Mouse (Mus musculus) lung, embryonic 14.5 days (tissue): Measurements from ENCODE around the gene Bola1. TPM values are rescaled to one million over a fixed set of nuclear protein-coding genes. Genes with fewer than 3 reads are reported as not detected.

Experiments used
- ATAC-seq: fragments of 200-750 bp; cut with Nextera tagmentation; 2 replicates; pipeline ENCODE4 v1.8.0; 2017; ENCODE audit warnings: mild to moderate bottlenecking, moderate TSS enrichment, moderate library complexity; ENCODE audit not compliant: insufficient read depth
- DNase-seq: peaks from one replicate; pipeline ENCODE4 v3.0.0-alpha.2; 2015
- H3K27ac ChIP-seq: fragments of 300-500 bp; sonication (generic); 2 replicates; pipeline ENCODE4 v1.5.1; 2014; ENCODE audit warnings: low read depth, mild to moderate bottlenecking, moderate library complexity
- H3K27me3 ChIP-seq: fragments of 300-500 bp; sonication (generic); 2 replicates; pipeline ENCODE4 v1.6.1; 2014; ENCODE audit warnings: low read length, control low read depth; ENCODE audit not compliant: insufficient read depth
- H3K36me3 ChIP-seq: fragments of 300-500 bp; sonication (generic); 2 replicates; pipeline ENCODE4 v1.6.1; 2014; ENCODE audit warnings: control low read depth; ENCODE audit not compliant: insufficient read depth
- H3K4me1 ChIP-seq: fragments of 300-500 bp; sonication (generic); 2 replicates; pipeline ENCODE4 v1.6.1; 2014; ENCODE audit warnings: antibody characterized with exemption, control low read depth; ENCODE audit not compliant: insufficient read depth
- H3K4me2 ChIP-seq: fragments of 300-500 bp; sonication (generic); 2 replicates; pipeline ENCODE4 v1.6.1; 2014; ENCODE audit warnings: mild to moderate bottlenecking
- H3K4me3 ChIP-seq: fragments of 300-500 bp; sonication (generic); 2 replicates; pipeline ENCODE4 v1.5.1; 2014; ENCODE audit warnings: low read depth, low read length
- H3K9ac ChIP-seq: fragments of 300-500 bp; sonication (generic); 2 replicates; pipeline ENCODE4 v1.6.1; 2014
- H3K9me3 ChIP-seq: fragments of 300-500 bp; sonication (generic); 2 replicates; pipeline ENCODE4 v1.6.1; 2016; ENCODE audit warnings: low read depth, low read length, control low read depth
- CTCF ChIP-seq: IDR thresholded peaks from 2 replicates; pipeline ENCODE4 v1.5.1; 2016; ENCODE audit warnings: antibody characterized with exemption, low read depth
- WGBS: fragments of 180-500 bp; shearing (Covaris S2); extraction: QIAGEN DNeasy Blood & Tissue Kit; methylation state at CpG from one replicate; pipeline ENCODE4 v1.1.7; 2014; 5-methylcytosine and 5-hydroxymethylcytosine counted together
- polyA plus RNA-seq: library from polyadenylated mRNA; unstranded; fragments of >200 nt; fragmentation: Nextera tagmentation; extraction: Ambion mirVana; gene quantifications from 2 replicates; pipeline ENCODE4 v1.2.1, GENCODE M21; 2014

The Bola1 gene
- polyA plus RNA-seq, 1 experiment from 2014 or later = 57.6 TPM

- Histone ChIP-seq H3K4me2 (peak overlapping the region; percentile 89), H3K27me3 (no peaks in the 10 kb centered on the region), H3K4me1 (0 out of 2 replicates have a peak, but pooled peaks cover 2% of the 10 kb centered on the region), H3K4me3 (peak overlapping the region; percentile 45), H3K36me3 (no peaks in the 10 kb centered on the region), H3K9ac (peak overlapping the region; percentile 71), H3K27ac (peak overlapping the region; percentile 88), H3K9me3 (no peaks in the 10 kb centered on the region)
- ATAC-seq (no peak), DNase-seq (peak; percentile 66)
- WGBS = under 1% methylated on average over 12 of the region's 12 CpGs
- no peak for TF ChIP-seq CTCF
Measured at GRCm38 (mm10) chr3:96237904-96238511, 18.5 kb upstream of the Bola1 start.

DNA sequence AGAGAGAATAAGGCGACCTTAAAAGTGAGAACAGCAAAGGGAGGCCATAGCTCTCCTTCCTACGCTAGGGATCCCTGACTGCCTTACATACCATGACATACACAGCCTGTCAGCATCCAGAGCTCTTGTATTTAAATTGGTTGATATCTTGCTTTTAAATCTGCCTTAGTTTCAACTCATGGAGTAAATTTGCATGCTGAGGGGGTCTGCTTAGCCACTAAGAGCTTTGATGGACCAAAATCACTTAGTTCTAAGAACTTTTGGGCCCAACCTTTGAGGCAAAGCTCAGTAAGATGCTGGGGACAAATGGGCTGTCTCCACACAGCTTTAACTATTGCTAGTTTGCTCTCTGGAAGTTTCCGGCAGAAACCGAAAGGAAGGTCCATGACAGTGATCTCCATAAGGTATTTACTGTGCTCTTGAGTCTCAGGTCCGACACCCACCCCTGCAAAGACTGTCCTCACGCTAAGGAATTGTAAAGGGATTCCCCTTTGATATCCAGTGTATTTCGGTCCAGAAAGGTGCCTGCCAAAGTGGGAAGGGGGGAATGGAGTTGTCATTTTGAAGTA, 17.9 kb upstream of the Bola1 start:
- H3K4me1 ChIP-seq = 0 out of 2 replicates have a peak, but pooled peaks cover 2% of the 10 kb centered on the region
- TF ChIP-seq CTCF = no peak
- 14% methylated on average over 7 of the region's 7 CpGs for WGBS
- no peaks in the 10 kb centered on the region for H3K27me3 ChIP-seq
- DNase-seq = peak; percentile 60
- peak overlapping the region; percentile 71 for H3K9ac ChIP-seq
- peak overlapping the region; percentile 88 for H3K27ac ChIP-seq
- no peak for ATAC-seq
- H3K36me3 ChIP-seq = no peaks in the 10 kb centered on the region
- H3K9me3 ChIP-seq = no peaks in the 10 kb centered on the region
- H3K4me3 ChIP-seq = peak overlapping the region; percentile 45
- H3K4me2 ChIP-seq = peak overlapping the region; percentile 89

GRCm38 (mm10) chr3:96236834-96237334, 17.4 kb upstream of the Bola1 start:
- Histone ChIP-seq H3K36me3 (no peaks in the 10 kb centered on the region), H3K9me3 (no peaks in the 10 kb centered on the region), H3K9ac (peak overlapping the region; percentile 71), H3K4me2 (peak overlapping the region; percentile 89), H3K27me3 (no peaks in the 10 kb centered on the region), H3K27ac (peak overlapping the region; percentile 88), H3K4me1 (0 out of 2 replicates have a peak, but pooled peaks cover 2% of the 10 kb centered on the region), H3K4me3 (peak overlapping the region; percentile 45)
- no peak for ATAC-seq
- DNase-seq = peak; percentile 30
- TF ChIP-seq CTCF = no peak
- WGBS = 72% methylated on average over 4 of the region's 4 CpGs

DNA sequence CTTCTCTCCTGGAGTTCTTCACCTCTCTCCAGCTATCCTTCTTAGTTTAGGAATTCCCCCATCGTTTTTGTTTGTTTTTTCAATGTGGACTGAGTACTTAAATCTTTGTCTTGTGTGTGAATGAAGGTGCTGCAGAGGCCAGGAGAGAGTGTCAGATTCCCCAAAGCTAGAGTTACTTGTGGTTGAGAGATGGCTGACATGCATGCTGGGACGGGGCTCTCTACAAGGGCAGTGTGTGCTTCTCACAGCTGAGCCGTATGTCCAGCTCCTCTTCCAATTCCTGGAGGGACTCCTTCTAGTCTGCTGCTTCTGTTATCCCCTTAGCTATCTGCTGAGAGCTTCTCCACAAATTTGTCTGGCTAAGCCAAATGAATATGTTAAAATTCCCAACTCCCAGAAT, 16.3 kb upstream of the Bola1 start:
- Histone ChIP-seq H3K36me3 (no peaks in the 10 kb centered on the region), H3K27ac (no peak overlapping the region), H3K9ac (no peak overlapping the region), H3K4me3 (no peak overlapping the region), H3K9me3 (no peaks in the 10 kb centered on the region), H3K27me3 (no peaks in the 10 kb centered on the region), H3K4me2 (no peak overlapping the region), H3K4me1 (0 out of 2 replicates have a peak, but pooled peaks cover 2% of the 10 kb centered on the region)
- DNase-seq = no peak
- no peak for ATAC-seq
- no peak for TF ChIP-seq CTCF
- 21% methylated on average over 3 of the region's 3 CpGs for WGBS

- no peak for ATAC-seq
- no peaks in the 10 kb centered on the region for H3K9me3 ChIP-seq
- H3K27ac ChIP-seq = no peak overlapping the region
- H3K4me1 ChIP-seq = 0 out of 2 replicates have a peak, but pooled peaks cover 2% of the 10 kb centered on the region
- DNase-seq = no peak
- H3K9ac ChIP-seq = no peak overlapping the region
- no peaks in the 10 kb centered on the region for H3K36me3 ChIP-seq
- 94% methylated on average over 2 of the region's 2 CpGs for WGBS
- no peak overlapping the region for H3K4me3 ChIP-seq
- no peaks in the 10 kb centered on the region for H3K27me3 ChIP-seq
- no peak for TF ChIP-seq CTCF
- H3K4me2 ChIP-seq = no peak overlapping the region
Measured at GRCm38 (mm10) chr3:96234914-96235313, 15.4 kb upstream of the Bola1 start.

DNA sequence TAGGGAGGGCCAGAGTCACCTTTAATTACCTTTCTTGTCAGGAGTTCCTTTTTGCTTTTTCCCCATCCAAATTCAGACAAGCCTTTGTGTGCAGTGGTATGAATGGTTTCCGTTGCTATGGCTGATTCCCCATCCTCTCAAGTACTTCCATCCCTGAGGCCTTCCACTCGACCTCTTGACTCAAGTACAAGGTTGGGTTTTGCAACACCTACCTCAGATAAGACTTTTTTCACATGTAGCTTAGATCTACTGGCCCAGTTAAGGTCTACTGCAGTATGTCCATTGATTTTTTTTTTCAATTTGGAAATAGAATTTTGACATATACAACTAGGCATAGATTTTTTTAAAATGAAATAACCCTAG, 12.2 kb upstream of the Bola1 start:
- no peak for TF ChIP-seq CTCF
- no peak overlapping the region for H3K4me2 ChIP-seq
- H3K9ac ChIP-seq = no peak overlapping the region
- ATAC-seq = no peak
- H3K36me3 ChIP-seq = no peaks in the 10 kb centered on the region
- no peak overlapping the region for H3K27ac ChIP-seq
- 36% methylated on average over 2 of the region's 2 CpGs for WGBS
- no peaks in the 10 kb centered on the region for H3K9me3 ChIP-seq
- no peak overlapping the region for H3K4me3 ChIP-seq
- no peaks in the 10 kb centered on the region for H3K27me3 ChIP-seq
- no peak for DNase-seq
- 0 out of 2 replicates have a peak, but pooled peaks cover 3% of the 10 kb centered on the region for H3K4me1 ChIP-seq

- DNase-seq (no peak), ATAC-seq (no peak)
- H3K27ac ChIP-seq = no peak overlapping the region
- no peak overlapping the region for H3K9ac ChIP-seq
- 68% methylated on average over 4 of the region's 4 CpGs for WGBS
- TF ChIP-seq CTCF = no peak
- no peaks in the 10 kb centered on the region for H3K36me3 ChIP-seq
- no peak overlapping the region for H3K4me2 ChIP-seq
- 0 out of 2 replicates have a peak, but pooled peaks cover 5% of the 10 kb centered on the region for H3K4me1 ChIP-seq
- H3K4me3 ChIP-seq = no peak overlapping the region
- no peaks in the 10 kb centered on the region for H3K27me3 ChIP-seq
- H3K9me3 ChIP-seq = no peaks in the 10 kb centered on the region
Measured at GRCm38 (mm10) chr3:96230910-96231757, 11.6 kb upstream of the Bola1 start.
